Mouse (Mus musculus) lung, adult 18-20 months (tissue): ENCODE measurements around the gene AU040320.

Source experiments
- DNase-seq, 2 experiments: peaks; one replicate each; pipeline ENCODE4 v3.0.0; 2022; ENCODE audit warnings: mixed read lengths in 2 of 2

Gene AU040320

DNA sequence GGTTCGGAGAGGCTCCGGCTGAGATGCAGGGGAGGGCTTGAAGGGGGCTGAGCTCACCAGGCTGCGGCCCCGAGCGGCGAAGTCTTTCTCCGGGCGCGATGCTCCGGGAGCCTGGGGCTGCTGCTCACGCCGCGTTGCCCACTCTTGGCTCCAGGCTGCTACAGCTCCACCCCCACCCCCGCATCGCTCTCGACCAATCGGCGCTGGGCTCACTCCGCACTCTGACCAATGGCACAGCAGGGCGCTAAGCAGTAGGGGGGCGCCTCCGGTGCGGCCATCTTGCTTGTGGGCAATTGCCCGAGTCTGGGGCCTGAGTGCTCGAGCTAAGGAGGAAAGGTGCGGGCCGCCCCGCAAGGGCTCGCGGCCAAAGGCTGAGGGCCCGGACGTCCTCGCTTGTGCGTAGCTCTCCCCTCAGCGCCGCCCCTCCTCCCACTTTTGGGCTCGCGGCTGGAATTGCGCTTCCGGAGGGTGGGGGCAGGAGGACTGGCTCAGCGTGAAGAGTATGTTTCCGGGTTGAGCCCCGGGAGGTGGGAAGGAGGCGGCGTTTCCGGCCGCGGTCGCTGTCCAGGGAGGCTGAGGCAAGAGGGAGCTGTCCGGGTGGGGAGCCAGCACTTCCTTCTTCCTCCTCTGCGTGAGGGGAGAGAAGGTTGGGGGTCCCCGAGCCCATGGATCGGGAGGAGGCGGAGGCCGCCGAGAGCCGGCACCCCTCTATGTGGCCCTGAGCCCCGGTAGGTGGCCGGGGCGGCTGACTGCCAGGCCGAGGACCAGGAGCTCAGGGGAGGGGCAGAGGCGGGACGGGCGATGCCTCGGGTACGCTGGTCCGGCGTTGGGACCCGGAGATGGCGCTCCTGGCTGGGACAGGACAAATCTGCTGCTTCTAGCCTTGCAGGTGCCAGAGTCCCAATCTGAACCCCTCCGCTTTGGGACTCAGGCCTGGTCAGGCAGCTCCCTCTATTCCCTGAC lies at the start of gene AU040320, which contains the start of gene Ncdn:
TSS of gene AU040320 (plus strand) at position 277 of the 963 bp plus-strand sequence.
TSS of gene Ncdn (minus strand) at position 171 of the 963 bp plus-strand sequence.
- peak; percentile 96 to 97 for DNase-seq

DNA sequence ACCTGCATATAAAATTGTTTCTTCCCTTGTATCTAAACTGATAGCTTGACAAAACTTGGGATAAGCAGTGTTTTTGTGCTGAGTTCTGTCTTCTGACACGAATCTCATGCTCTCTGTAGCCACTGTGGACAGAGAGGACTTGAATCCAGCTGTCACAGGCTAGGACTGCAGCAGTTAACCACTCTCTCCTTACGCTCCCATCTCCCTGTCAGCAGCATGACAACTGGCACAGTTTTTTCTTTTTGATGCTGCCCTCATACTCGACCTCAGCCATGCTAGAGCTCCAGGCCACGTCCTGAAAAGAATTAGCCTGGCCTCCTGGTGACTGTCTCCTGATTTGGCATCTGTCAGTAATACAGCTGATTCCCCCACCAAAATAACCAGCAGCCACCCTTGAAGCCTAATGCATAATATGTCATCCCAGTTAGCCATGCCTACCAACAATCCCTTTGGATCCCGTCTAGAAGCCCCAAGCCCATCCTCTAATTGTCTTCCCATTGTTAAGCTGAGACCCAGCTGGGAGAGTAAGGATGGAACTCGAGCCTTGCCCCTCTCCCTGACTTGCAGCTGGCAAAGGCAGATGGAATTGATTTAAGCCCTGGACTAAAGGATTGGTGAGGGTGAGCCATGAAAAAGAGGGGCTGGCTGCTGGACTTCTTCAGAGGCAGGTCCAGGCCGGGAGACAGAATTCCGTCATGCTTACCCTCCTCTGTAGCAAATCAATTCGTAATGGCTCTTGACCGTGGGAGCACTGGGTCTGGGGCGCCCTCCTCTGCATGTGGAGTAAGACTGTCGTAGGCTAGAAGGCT lies 46.5 kb upstream of the AU040320 start:
- no peak for DNase-seq

DNA sequence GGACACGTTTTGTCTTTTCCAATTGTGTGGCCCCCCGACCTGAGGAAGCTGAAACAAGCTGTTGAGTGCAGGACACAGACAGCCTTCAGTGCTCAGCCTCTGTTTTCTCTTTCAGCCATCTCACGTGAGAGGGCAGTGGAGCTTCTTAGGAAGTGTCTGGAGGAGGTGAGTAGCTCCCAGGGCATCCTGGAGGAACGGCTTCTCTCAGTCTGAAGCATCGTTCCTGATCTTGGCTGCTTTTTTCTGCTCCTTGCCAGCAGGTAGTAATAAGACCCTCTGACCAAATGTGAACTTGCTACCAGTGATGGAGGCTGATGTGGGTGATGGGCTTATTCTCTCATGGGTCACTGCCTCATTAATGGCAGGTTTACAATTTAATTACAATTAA lies 45.9 kb upstream of the AU040320 start:
- DNase-seq: no peak

DNA sequence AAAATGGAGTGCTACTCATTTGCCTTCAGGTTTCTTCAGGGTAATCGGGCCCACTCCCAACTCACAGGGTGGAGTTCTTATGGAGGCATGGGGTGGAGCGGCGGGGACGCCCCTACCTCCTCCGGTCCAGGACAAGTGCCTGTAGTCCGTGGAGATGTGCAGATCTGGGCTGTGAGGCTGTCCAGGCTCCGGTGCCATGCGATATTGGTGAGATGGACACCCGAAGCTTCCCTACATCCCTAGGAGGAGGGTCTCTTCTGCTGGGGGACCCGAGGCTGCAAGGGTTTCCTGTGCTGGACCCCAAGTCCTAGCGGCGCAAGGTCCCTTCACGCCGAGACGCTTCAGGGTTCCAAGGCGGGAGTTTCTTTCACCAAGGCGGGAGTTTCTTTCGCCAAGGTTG lies 21.2 kb upstream of the AU040320 start:
- DNase-seq: no peak

DNA sequence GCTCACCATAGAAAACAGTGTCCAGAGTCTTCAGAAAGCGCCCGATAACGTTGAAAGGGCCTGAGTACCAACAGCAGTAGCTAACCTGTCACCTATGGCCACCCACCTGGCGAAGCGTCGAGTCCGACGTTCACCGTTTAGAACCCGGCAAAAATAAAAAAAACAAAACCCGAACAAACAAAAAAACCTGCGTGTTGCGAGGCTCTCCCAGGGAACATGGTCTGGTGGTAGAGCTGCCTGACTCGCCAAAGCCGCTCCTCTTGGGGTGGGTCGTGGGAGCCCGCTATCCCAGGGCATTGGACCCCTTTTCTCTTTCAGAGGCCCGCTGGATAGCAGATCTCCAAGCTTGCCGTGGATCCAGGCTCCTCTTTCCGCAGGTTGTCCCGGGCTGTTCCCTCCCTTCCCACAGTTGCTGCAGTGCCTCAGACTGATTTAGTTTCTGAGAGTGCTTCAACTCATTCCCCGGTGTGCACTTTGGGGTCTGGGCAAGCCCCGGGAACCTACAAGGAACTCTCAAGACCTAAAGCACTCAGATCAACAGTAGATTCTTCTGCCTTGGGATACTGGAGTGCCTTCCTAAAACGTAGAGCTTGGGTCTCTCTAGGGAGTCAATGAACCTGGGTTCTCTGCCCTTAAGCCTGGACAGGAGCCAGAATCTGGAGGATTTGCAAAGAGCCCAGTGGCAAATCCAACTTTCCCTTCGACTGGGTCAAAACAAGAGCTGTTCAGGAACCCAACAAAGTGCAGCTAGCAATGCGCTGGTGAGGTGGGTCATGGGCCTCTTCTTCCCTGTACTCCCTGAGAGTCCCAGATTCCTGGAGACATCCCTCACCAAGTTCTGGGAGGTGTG lies 20.6 kb upstream of the AU040320 start:
- no peak for DNase-seq

DNA sequence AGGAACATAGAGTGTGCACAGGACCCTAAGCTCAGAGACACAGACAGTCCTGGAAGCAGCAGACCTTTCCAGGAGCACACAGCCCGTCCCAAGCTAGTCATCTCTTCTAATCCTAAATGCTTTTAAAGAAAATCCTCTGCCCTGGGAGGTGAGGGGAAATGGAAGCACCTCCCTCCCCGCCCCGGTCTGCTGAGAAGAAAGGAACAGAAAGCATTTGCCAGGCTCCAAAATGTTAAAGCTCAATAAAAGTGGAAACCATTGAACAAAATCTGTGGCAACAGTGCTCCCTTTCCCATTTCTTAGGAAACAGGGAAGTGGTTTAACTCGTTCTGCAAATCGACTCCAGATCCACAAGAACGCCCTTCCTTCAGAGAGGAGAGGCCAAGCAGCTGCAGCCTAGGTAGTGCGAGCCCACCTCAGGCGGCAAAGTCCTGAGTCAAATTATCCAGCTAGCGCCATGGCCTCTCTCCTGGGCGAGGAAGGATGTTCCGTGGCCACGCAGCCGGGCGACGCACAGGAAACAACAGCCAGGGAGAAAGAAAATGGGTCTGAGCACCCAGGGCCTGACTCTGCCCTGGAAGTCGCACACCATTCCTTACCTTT lies 19.2 kb upstream of the AU040320 start:
- no peak for DNase-seq

DNA sequence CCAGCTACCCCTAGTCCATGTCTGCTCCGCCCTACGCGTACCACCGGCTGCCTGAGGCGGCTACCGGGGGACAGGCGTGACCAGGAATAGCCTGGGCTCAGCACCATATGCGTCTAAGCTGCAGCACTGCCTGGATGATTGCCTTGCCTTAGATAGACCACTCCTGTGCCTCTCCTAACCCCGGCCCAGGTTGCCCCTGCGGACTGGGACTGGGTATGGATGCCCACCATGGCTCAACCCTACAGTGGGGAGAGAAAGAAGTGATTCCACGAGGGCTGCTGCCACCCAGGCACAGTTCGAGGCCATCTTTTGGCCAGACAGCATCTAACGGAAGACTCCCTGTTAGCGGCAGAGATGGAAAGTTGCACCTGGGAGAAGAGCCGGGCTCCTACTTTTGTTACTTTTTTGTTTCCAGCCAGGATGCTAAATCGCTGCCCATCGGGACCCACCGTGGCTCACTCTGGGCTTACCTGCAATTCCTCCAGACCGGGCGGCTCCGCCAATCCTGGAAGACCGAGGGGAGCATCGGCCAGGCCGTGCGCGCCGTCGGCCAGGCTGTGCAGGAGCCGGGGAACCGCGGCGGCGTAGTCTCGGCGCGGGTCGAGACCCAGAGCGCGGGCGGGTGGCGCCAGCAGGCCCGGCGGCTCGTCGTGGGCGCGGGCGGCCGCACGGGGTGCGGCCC lies 18.5 kb upstream of the AU040320 start:
- DNase-seq: no peak

DNA sequence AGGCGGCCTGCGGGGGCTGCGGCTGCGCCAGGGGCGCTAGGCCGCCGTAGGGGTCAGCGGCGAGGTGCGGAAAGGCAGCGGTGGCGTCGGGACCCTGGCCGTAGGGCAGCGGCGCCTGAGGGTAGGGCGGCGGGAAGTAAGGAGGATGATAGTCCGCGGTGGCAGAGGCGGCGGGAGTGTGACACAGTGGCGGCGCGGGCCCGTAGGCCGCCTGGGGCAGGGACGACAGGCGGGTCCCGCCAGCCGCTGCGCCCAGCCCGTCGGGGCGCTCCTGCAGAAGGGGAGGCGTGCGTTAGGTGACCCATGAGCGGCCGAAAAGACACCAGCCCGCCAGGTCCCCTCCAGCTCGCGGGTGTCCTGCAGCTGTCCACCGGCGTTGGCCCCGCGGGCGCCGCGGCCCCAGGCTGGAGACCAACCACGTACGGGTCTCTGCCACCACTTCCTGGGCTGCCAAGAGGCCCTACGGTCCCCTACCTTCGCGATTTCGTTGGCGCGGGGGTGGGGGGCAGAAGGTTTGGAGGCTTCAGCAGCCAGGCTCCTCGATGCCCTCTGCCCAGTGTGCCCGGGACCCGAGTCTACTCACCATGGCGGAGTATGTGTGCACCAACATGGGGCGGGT lies 17.9 kb upstream of the AU040320 start:
- DNase-seq: no peak

DNA sequence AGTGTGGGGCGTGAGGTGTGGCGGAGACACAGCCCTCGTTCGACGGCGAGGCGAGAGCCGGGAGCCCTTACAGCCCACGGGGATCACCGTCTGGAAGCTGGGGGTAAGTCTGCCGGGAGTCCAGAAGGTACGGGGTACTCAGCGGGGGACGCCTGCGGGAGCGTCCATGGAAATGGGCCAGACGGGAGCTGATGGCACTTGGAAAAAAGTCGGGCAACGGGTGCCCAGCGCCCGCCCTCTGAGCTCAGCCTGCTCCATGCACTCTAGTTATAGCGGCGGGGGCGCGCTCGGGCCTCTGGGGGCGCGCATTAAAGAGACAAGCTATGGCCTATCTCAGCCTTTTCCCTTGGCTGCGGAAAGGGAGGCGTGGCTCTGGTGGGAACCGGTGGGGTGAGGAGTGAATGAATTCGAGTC lies 17.3 kb upstream of the AU040320 start, which contains the start of gene Tfap2e:
TSS of gene Tfap2e (minus strand) at position 240 of the 414 bp plus-strand sequence.
- DNase-seq: peak in 1 of 2 experiments; percentile 17

DNA sequence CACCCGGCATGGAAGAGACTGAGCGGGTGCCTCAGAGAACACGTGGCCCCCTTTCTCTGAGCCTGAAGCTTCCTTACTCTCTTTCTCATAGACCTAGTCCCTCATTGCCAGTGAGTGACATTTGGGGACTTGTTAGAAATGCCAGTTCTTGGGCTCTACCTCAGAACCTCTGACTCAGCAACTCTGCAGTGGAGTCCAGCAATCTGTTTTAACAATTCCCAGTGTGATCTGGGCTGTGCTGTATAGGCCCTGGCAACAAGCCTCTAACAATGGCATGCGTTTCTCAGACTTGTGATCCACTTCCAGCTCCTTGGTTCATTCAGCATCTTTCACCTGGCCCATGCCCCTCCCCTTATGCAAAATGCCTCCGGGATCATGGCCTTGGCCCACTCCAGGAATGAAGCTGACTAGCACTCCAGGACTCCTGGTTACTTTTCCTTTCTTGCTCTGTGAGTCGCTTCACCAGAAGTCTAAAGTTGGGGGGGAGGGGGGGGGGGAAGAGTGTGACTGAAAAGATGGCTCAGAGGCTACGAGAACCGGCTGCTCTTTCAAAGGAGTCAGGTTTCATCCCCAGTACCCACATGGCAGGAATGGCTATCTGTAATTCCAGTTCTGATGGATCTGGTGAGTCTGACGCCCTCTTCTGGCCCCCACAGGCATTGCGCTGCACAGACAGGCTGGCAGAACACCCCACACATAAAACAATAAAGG lies 13.2 kb upstream of the AU040320 start:
- no peak for DNase-seq

DNA sequence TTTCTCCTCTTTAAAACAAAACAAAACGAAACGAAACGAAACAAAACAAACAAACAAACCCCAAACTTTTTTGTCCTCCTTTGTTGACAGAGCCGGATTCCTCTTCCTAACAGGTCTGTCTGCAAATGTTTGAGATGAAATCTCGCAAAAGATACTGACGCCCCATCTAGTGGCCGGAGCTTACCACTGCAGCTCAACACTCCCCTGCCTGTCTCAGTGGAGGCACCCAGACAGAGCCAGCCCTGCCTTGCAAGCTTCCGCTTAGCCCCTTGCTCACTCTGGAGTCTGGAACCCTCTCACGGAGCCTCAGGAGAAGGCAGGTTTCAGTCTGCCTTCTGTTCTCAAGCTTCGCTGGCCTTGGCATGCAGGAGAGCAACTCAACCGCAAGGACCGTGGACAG lies 11.9 kb upstream of the AU040320 start:
- DNase-seq: peak; percentile 70 to 77

DNA sequence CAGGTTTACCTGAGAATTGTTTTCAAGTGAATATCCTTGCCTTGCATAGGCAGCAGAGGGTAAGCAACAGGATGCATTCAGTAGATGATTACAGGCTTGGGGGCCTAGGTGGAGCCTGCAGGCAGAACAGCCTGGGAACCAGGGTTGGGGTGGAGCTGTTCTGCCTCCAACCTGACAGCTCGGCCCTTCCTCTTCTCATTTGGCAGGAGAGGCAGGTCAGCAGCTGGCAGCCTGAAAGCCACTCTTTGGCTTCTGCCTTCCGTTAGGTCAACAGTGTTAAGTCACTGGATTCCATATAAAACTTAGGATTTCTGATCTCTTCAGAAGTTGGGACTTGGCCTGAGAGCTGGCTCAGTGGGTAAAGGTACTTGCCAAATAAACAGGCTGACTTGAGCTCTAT lies 10.4 kb upstream of the AU040320 start:
- DNase-seq: no peak

DNA sequence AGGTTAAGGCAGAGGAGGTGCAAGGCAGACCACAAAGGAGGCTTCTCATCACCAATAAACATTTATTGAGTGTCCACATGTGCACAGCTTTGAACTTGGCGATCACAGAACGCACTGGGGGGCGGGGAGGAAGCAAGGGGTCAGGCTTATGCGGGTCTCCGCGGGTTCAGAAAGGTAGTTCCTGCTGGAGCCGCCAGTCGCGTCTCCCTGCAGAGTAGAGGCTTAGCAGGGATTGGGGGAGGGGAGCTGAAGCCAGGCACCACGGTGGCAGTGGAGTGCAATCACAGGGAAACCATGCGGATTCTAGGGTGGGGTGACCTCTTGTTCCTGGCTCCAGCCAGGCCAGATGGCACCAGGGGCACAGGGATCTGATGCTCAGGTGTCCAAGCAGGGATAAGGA lies 9.6 kb upstream of the AU040320 start:
- no peak for DNase-seq

DNA sequence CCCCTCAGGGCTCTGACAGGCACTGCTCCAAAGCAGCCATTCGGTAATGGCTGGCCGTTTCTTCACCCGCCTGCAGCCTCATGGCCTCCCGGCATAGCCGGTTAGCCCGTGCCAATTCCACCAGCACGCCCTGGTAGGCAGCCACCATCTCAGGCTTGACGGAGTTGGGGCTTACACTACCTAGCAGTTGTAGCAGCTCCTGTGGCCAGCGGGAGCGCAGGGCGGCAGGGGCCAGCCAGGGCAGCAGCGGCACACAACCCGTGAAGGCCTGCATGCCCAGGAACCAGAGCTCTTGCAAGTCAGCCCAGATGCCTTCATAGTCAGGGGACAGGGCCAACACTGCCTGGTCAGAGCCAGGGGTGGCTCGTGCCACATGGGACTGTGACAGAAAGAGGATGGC lies 8.5 kb upstream of the AU040320 start:
- no peak for DNase-seq

DNA sequence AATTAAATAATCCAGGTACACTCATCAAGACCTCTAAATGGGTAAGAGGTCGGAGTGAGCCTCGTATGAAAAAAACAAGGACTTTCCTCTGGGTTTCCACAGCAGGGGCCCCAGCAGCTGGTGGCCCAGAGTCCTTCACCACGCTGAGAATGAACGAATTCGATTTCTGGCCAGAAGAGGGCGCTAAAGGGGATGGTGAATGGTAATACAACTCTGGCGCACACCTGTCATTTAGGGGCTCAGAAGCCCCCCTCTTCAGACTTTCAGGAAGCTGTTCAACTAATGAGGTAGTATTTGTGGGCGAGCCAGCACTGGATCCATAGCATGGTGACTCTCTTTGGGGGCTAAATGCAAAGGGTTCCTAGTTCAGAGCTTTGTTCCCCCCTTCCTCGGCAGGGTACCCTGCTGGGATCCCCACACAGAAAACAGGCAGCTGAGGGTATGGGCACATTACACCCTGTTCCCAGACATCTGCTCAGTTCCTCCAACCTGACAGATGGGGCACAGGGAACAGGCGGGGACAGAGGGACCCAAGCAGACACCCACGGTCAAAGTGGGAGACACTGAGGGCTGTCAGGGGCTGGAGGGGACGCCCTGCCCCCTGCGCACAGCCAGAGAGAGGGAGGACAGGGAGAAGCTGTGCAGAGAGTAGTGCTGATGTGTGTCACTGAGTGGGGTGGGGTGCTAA lies 7.7 kb upstream of the AU040320 start:
- peak in 1 of 2 experiments; percentile 36 for DNase-seq

DNA sequence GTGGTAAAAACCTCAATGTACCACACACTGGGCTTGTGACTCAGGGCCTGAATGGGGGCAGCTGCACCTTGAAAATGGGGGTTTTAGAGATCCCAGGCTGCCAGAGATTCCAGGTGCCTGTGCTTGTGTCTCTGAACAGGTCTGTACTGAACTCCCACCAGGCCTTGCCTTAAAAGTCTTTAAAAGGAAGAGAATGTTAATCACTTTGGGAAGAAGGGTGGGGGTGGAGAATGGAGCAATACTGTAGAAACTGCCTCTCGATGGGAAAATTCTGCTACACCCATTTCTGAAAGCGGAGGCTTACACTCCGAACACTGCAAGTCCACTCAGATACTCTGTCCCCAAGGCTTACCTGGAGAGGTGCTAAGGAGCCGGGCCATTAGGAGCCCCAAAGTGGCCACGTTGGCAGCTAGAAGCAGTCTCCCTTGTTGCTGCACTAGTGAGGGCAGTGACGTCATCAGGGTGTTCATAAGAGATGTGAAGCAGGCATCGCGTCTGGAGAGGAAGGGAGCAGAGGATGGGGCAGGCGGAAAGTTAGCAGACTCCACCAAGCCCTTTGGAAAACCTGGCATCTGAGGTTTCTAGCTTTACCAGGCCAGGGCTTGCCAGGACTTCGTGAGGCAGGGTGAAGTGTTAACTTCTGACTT lies 7.0 kb upstream of the AU040320 start:
- DNase-seq: no peak

DNA sequence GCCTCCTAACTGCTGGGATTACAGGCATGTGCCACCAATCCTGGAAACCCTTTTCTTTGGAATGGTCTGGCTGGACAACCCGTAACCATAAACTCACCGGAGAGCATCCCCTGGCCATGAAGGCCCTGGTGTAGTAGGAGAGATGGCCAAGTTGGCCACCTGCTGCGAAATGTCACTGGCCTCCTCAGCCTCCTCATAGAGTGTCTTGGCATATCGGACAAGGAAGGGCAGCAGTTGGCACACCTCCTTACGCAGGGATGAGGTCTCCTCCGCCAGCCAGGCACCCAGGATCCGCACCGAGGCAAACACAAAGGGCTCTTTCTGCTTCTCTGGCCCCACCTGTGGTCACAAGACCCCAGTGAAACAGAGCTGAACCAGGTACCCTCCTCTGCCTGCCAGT lies 5.0 kb upstream of the AU040320 start:
- DNase-seq: no peak

DNA sequence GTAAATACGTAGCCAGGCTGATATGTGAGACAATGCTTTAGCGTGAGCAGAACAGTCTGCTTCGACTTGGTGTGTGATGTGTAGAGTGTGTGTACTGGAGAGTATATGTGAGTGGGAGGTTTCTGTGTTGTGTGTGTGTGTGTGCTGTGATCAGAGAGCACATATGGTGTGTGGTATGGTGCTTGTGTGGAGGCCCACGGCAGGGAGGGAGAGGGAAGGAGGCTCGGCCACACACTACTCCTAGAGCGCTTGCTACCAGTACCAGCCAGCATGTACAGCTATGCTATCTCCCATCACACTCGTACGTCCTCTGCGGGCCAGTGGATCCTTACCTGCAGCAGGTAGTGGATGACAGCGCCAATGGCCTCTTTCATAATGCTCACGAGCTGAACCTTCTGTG lies 3.8 kb upstream of the AU040320 start:
- DNase-seq: no peak

DNA sequence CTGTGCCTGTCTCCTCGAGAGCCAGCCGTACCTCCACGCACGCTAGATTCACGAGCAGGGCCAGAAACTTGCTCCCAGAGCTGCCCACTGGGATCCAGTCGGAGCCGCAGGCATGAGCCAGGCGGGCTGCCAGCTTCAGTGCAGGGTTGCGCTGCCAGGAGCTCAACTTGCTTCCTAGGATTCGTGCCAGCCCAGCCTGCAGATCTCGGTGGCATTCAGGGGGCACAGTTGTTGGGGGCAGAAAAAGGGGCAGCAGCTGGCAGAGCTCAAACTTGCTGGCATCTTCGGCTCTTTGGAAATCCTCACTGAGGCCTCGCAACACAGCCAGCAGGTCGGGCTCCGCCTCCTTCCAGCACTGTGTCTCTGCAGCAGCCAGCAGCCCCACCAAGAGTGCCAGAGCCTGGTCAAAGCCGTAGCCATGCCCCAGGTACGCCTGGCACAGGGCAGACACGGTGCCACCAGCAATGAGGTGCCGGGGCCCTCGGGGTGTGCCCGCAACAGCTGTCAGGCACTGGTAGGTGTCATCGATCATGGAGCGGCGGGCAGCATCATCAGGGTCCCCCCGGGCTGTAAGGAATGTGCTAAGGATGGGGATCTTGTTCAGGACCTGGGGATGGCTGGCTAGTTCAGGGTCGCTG lies 3.2 kb upstream of the AU040320 start:
- no peak for DNase-seq
